Mouse (Mus musculus) embryo, embryonic 10.5 days (tissue): Measurements from ENCODE around the gene Strap.
"Not testable (repeated sequence)": the region's sequence is repeated elsewhere in the genome, so short reads cannot be mapped to it uniquely, and the experiment has no call there.

Source experiments
- DNase-seq: peaks from one replicate; pipeline ENCODE4 v3.0.0-alpha.2; 2015; ENCODE audit warnings: low spot score

The Strap gene

GRCm38 (mm10) chr6:137734846-137735609, at the start of gene Strap:
Gene Strap, plus strand, starts transcription at chr6:137735078.
- peak; percentile 97 for DNase-seq

DNA sequence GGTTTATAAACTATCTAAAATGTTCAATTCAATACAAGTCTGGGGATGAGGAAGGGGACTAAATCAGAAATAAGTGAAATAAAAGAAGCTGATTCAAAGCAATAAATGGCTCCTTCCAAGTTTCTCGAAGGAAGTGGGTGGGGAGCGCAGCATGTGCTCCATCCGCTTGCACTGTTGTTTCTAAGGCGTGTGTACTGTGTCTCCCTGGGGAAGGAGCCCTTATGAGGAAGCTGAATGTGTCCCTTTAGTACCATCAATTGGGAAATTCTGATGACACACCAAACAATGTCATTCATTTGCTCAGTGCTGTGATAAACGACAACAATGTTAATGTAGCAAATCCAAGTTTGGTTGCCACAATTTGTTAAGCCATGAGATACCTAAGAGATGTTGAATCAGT, 47.2 kb upstream of the Strap start:
- no peak for DNase-seq

DNA sequence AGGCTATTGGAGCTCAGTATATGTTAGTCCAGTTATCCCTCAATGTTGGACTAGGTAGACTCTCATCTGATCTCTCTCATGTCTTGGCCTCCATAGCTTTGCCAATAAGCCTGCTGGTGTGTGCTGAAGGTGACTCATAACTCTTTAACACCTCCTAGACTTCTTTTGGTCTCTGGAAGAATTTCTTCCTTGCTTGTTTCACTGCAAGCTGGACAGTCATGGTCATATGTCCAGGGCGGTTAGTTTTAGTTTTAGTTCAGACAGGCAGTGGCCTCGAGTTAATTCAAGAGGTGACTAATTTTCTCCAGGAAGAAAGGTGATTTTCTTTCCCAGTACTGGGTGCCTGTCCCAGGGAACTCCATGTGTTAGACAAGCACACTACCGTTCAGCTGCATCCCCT, 46.8 kb upstream of the Strap start:
- no peak for DNase-seq

- no peak for DNase-seq
These were observed 46.3 kb upstream of the Strap start for GRCm38 (mm10) chr6:137688506-137689105.

GRCm38 (mm10) chr6:137690550-137691119, 44.2 kb upstream of the Strap start:
- no peak for DNase-seq

DNA sequence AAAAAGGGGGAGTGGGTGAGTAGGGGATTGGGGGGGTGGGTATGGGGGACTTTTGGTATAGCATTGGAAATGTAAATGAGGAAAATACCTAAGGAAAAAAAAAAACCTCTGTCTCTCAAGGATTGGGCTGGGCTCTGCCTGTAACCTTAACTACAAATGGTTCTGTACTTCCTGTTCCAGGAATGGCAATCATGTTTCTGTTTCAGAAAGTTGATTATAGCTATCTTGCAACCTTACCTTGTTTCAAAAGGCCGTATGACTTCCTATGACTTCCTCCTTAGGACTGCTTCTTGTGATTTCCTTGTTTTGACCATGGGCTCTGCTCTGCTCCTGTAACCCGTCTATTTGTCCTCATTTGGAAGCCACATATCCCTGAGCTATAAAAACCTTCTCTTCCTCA, 40.6 kb upstream of the Strap start:
- no peak for DNase-seq

- DNase-seq, result no peak
These were observed 39.8 kb upstream of the Strap start for GRCm38 (mm10) chr6:137695046-137695445.

DNA sequence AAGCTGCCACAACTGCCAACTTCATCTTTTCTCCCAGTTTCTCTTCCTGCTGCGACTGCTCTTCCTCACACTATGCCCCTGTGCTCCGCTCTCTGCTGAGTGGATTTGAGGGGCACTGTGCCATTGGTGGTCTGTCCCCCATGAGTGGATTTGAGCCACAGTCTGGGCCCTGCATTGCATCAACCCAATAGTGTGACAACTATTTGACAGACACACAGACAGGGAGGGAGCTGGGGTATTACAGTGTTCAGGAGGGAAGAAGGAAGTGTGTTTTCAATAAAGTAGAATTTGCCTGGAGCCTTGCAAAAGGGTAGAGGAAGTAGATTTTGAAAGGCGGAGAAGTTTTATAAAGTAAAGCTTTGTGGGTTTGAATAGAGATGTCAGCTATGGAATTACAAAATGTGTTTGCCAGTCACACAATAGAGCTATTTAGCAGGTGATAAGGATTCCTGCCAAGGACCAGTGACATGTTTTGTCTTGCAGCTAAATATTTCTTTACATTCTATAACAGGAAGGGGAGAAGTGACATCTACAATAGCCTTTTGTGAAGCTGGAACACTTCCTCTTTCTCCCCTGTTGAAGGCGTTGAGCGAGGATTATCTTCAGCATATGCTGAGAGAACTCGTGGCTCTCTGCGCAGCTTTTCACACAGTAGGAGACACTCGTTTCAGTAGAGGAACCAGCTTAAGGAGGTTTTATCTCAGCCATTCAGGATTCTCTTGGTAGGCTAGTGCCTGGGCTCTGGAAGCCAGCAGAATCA, 38.3 kb upstream of the Strap start:
- DNase-seq, result no peak

- no peak for DNase-seq
These were observed 35.4 kb upstream of the Strap start for GRCm38 (mm10) chr6:137699434-137699833.

GRCm38 (mm10) chr6:137702186-137702585, 32.7 kb upstream of the Strap start:
- no peak for DNase-seq

DNA sequence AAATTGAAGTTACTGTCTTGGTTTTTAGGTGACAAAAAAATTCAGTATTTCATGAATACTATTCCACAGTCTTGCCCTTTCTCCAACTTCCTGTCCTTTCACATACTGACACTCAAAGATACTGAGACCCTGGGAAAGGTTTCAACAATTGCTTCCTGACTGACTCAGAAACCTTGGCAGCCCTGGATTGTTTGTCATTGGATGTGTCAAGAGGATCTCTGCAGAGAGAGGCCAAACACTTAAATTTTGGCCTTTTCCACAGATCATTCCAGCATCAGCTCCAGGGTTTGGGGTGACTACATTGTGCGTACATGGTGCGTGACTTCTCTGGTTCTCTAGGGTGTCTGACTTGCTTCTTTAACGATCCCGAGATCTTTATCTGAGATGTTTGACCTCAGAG, 32.0 kb upstream of the Strap start:
- no peak for DNase-seq

- DNase-seq, result no peak
These were observed 31.4 kb upstream of the Strap start for GRCm38 (mm10) chr6:137703431-137703830.

- DNase-seq, result peak; percentile 3
These were observed 30.5 kb upstream of the Strap start for GRCm38 (mm10) chr6:137704300-137704939.

DNA sequence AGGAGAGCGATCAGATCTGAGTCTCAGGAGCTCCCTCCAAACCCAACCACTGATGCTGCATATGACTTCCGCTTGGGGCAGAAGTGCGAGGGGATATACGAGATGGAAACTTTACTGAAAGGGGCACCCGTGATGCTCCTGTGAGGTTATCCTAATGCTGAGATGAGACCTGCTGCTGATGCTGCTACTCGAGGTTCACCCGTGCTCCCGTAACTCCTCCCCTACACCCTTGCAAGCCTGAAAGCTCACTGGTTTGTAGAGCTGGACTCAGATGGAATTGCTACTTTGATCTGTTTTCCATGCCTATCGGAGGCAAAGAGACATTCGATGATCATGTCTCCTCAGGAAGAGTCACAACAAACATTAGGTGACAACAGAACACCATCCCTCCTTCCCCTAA, 28.7 kb upstream of the Strap start:
- no peak for DNase-seq

DNA sequence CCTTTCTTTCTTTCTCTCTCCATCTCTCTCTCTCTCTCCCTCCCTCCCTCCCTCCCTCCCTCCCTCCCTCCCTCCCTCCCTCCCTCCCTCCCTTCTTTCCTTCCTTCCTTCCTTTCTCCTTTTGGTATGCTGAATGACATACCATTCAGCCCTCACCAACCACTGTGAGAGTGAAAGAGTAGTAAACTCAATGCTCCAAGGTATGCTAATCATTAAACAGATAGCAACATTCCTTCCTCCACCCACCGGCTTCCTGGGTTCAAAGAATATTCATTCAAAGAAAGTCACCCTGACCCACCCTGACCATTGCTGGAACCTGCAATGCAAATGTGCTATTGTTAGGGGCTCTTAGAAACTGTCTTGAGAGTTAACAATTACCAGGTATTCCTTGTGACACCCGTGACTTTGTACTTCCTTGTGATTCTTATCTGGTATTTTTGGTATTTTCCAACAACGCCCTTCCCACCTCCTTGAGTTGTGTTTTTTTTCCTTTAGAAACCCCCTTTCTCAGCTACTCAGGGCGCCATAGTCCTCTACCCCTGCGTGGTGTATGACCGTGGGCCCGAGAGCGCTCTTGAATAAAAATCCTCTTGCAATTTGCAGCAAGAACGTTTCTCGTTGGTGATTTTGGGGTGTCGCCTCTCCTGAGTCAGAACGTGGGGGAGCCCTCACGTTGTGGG, 26.0 kb upstream of the Strap start:
- not testable (repeated sequence) for DNase-seq

DNA sequence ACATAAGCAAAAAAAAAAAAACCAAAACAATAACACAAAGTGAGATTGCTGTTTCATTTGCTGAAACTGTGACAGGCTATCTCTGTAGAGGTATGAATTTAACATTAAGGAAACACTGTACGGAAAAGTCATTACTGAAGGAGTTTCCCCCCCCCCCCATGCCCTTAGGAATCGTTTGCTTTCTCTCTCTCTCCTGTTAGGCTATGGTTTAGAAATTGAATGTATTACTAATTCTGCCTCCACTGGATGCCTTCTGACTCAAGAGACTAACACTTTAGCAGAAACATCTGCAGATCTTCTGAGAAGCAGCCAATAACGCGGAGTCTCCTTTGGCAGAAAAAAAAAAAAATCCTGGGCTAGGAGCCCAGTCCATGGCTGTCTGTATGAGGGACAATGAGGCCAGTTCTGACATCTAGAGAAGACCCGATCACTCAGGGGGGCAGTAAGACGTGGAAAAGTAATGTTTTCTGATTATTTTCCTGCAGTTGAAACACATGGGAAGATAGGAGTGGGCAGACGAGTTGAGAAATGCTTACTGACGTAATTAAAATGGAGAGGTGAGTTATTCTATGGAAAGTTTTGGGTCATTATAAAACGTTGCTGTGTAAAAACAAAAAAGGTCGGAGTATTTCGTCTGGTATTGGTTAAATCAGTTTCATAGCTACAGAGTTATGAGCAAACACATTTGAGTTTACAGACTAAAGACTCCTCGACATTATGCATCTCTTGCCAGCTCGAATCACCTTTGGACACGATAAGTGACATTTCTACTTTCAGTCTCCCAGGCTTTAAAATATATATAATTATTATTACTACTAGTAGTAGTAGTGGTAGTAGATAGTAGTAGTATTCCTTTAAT, 24.5 kb upstream of the Strap start:
- no peak for DNase-seq

- DNase-seq, result peak; percentile 7
These were observed 22.1 kb upstream of the Strap start for GRCm38 (mm10) chr6:137712654-137713309.

DNA sequence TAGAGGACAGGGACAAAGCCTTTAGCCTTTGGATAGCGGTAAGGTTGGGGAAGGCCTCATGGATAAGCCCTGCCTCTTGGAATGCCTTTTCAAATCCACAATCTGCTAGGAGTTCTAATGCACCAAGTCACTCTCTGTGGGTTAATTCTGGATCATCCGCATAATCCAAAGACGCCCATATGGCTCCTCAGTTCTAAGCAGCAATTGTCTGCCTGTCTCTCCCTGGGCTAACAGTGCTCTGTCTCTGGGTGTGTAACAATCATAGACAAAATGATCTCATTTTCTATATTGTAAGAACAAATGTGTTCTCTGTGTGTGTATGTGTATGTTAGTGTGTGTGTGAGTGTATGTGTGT, 21.6 kb upstream of the Strap start:
- peak; percentile 4 for DNase-seq

GRCm38 (mm10) chr6:137716802-137717201, 18.1 kb upstream of the Strap start:
- no peak for DNase-seq

- DNase-seq, result no peak
These were observed 12.5 kb upstream of the Strap start for GRCm38 (mm10) chr6:137722220-137722931.
